Mouse (Mus musculus): ENCODE data around the gene M6pr. TPM values are rescaled to one million over a fixed set of nuclear protein-coding genes. Genes with fewer than 3 reads are reported as not detected.
A peak's percentile ranks its signal among the peaks of the same experiment; 100 is the strongest.
"Not testable (repeated sequence)": the region's sequence is repeated elsewhere in the genome, so short reads cannot be mapped to it uniquely, and the experiment has no call there.

M6pr gene
- polyA plus RNA-seq, 1 experiment from 2014 or later: 92.9 TPM

DNA sequence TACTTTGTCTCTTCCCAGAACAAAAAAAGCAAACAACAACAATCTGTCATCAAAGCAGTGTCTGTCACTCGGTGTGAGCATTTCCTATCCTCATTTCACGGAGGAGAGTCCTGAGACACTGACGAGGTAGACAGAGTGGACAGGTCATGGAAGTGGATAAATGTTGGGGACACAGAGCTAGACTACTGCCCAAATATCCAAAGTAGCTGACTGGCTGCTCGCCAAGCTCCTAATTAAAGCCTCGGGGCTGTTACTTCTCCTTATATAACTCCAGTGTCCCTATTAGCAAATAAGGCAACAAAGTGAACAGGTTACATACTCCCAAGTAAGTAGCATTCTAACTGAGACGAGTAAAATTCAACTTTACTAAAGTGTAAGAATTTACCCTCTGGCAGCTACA, 29.0 kb downstream of the M6pr start:
- H3K27me3 ChIP-seq (ENCODE audit: poor library complexity, severe bottlenecking): no peaks in the 10 kb centered on the region
- H3K4me3 ChIP-seq: no peak overlapping the region
- H3K4me1 ChIP-seq: peaks cover 38% of the 10 kb centered on the region
- no peak for DNase-seq (ENCODE audit: extremely low spot score, low spot score)
- 69% methylated on average over 6 of the region's 6 CpGs for WGBS
- peaks cover 41% of the 10 kb centered on the region for H3K36me3 ChIP-seq (replicated peaks)
- no peak overlapping the region for H3K27ac ChIP-seq
- no peaks in the 10 kb centered on the region for H3K9me3 ChIP-seq

DNA sequence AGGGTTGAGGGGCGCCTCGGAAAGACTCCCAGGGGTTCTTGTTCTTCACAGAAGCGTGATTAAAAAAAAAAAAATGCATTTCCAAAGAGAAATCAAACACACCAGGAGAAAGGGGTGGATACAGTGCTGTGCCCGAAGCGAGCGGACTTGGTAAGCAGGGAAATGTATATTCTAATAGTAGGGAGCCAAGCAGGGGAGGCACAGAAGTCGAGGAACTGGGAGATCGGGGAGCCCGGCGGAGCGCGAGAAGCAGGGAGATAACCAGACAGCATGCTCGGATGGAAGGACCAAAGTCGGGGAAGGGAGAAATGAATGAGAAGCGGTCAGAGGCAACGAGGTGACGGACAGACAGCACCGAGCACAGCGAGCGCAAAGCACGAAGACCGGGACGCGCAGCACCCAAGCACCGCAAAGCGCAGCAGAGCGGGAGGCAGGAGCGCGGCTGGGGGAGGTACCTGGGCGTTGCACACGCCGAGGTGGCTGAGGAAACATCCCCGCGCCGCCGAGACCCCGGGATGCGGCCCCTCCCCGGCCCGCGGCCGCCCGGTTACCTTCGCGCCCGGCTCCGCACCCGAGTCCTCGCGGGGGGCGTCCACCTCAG, 30.6 kb downstream of the M6pr start:
- Histone ChIP-seq H3K4me3 (peak overlapping the region; percentile 80), H3K27ac (peak overlapping the region; percentile 96), H3K36me3 (replicated peaks) (peaks cover 25% of the 10 kb centered on the region), H3K27me3 (ENCODE audit: poor library complexity, severe bottlenecking) (no peaks in the 10 kb centered on the region), H3K9me3 (no peaks in the 10 kb centered on the region), H3K4me1 (peaks cover 38% of the 10 kb centered on the region)
- DNase-seq (ENCODE audit: extremely low spot score, low spot score): peak; percentile 67
- WGBS: under 1% methylated on average over 46 of the region's 51 CpGs

DNA sequence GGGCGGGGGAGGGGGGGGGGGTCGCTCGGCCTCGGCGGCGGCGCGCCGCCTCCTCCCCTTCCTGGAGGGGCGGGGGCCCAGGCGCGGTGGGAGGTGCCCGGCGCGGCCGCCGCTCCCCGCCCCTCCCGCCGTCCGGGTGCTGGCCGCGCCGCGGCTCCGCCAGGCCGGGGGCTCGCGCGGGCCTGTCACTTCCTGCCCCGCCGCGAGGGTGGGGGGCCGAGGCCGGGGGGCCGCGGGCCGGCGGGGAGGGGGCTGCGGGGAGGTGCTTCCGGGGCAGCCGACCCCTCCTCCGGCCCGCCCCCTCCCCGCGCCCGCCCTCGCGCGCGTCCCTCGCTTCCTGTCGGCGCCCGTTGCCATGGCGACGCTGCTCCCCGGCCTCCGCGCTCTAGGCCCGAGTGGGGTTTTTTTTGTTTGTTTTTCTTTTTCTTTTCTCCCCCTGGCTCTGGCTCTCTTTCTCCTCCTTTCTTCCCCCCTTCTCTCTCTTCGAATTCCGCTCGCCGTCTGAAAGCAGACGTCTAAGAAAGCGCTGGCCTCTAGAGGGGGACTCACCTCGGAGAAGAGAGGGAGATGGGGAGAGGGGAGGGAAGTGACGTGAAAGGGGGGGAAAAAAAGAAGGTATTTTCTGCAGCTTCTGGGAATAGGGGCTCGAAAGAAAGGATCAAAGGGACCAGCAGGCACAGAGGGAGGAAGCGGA, 31.3 kb downstream of the M6pr start:
- Histone ChIP-seq H3K4me1 (peaks cover 43% of the 10 kb centered on the region), H3K36me3 (replicated peaks) (peaks cover 19% of the 10 kb centered on the region), H3K9me3 (no peaks in the 10 kb centered on the region), H3K4me3 (peak overlapping the region; percentile 80), H3K27ac (peak overlapping the region; percentile 96), H3K27me3 (ENCODE audit: poor library complexity, severe bottlenecking) (no peaks in the 10 kb centered on the region)
- DNase-seq (ENCODE audit: extremely low spot score, low spot score): peak; percentile 84
- under 1% methylated on average over 38 of the region's 71 CpGs for WGBS

DNA sequence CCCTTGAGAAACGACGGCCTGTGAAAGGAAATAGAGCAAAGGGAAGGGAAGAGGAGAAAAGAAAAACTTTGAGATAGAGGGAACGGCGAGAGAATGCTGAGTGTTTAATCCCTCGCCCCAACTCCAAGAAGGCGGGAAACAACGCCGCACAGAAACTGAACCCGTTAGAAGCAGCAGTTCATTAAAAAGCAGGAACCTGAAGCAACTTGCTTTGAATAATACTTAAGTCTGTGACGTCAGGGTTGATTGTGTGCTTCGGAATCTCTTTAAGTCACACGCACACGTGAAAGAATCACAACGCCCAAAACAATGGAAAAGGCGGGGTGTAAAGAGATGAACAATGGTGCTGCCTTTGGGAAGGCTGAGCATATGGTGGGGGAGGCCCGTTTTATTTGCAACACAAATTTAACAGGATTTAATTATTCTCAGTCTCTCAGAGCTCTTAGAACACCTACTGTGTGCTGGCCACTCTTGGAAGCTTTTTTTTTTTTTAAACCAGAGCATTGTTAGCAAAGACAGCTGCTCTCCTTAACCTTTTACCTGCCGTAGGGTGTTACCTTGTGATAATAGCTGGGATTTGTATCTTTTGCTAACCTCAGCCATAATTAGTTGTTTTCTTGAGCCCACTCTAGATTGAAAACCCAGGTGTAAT, 32.0 kb downstream of the M6pr start, which contains the start of gene Phc1:
Phc1 (minus strand) TSS at position 213 of the 652 bp plus-strand sequence.
- no peak for DNase-seq (ENCODE audit: extremely low spot score, low spot score)
- WGBS: under 1% methylated on average over 17 of the region's 17 CpGs
- Histone ChIP-seq H3K4me3 (peak within 1 kb of the TSS; percentile 80), H3K27ac (peak within 1 kb of the TSS; percentile 96), H3K4me1 (peaks cover 50% of the 10 kb centered on the region), H3K27me3 (ENCODE audit: poor library complexity, severe bottlenecking) (no peaks in the 10 kb centered on the region), H3K9me3 (no peaks in the 10 kb centered on the region), H3K36me3 (replicated peaks) (peaks cover 12% of the 10 kb centered on the region)

DNA sequence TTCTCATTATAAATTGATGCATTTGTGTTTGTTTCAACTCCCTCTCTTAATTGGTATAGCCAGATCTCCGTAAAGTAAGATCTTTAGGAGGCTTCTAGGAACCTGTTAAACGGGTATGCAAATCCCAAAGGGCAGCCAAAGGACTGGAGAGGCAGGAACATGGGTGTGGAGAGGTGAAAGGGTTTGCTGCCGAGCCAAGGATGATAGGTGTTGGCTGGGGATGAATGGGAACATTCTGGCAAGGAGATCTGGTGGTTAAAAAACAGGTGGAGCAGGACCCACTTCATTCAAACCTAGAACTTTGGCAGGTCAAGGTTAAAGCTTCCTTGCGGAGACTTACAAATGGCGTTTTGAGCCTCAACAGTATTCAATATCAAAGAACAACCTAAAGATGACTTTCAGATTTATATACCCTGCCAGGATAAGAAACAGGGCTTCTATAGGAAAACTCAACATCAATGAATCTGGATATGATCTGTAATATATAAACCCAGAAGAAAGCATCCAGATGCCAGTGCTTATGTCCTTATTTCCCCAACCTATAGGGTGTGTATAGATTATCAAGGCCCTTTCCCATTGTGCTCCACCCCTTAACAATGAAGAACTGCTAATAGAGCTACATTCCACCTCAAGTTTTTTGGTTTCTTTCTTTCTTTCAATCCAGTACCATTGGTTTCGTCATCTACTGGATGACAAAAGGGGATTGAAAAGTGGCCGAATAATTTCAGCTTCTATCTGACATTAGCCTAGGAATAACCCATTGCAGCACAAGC, 32.7 kb downstream of the M6pr start:
- Histone ChIP-seq H3K27ac (peak overlapping the region; percentile 96), H3K36me3 (replicated peaks) (peaks cover 6% of the 10 kb centered on the region), H3K4me1 (peaks cover 56% of the 10 kb centered on the region), H3K27me3 (ENCODE audit: poor library complexity, severe bottlenecking) (no peaks in the 10 kb centered on the region), H3K9me3 (no peaks in the 10 kb centered on the region), H3K4me3 (peak overlapping the region; percentile 80)
- WGBS: 31% methylated on average over 7 of the region's 7 CpGs
- DNase-seq (ENCODE audit: extremely low spot score, low spot score): no peak

DNA sequence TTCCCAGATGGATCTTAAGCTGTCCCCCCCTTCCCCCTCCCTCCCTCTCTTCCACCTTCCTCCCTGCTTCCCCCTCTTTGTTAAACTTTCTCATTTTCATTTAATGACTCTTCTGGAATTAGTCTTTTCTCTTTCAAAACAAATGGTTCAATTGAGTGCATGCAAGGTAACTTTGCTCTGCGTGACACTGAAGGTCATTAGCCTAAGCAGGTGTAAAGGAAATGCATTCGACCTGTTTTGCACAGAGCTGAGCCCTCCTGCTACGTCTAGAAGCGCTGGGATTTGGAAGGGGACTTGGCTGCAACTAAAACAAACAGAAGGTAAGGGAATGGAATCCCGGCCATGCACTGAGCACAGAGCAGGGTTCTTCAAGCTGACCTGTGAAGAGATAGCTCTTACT, 33.6 kb downstream of the M6pr start:
- Histone ChIP-seq H3K36me3 (replicated peaks) (no peaks in the 10 kb centered on the region), H3K4me3 (no peak overlapping the region), H3K4me1 (peaks cover 55% of the 10 kb centered on the region), H3K27me3 (ENCODE audit: poor library complexity, severe bottlenecking) (no peaks in the 10 kb centered on the region), H3K27ac (no peak overlapping the region), H3K9me3 (no peaks in the 10 kb centered on the region)
- no peak for DNase-seq (ENCODE audit: extremely low spot score, low spot score)
- 15% methylated on average over 5 of the region's 5 CpGs for WGBS

DNA sequence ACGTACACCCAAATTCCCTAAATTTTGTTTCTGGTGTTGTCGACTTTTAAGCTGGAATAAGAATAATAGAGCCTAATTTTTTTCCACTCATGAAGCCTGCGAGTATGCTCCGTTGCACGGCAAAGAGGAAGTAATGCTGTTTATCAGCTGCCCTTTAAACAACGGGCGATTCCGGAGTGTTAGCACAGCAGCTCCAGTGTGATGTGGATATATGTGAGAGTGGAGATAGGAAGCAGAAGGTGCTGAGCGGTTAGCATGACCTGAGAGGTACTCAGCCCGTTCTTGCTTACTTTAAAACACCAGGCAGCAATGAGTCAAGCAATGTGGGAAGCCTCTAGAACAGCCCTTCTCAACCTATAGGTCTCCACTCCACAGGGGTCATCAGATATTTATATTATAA, 35.2 kb downstream of the M6pr start:
- no peak for DNase-seq (ENCODE audit: extremely low spot score, low spot score)
- H3K27ac ChIP-seq: no peak overlapping the region
- H3K36me3 ChIP-seq (replicated peaks): no peaks in the 10 kb centered on the region
- 76% methylated on average over 10 of the region's 10 CpGs for WGBS
- no peaks in the 10 kb centered on the region for H3K9me3 ChIP-seq
- no peaks in the 10 kb centered on the region for H3K27me3 ChIP-seq (ENCODE audit: poor library complexity, severe bottlenecking)
- peaks cover 39% of the 10 kb centered on the region for H3K4me1 ChIP-seq
- H3K4me3 ChIP-seq: no peak overlapping the region

DNA sequence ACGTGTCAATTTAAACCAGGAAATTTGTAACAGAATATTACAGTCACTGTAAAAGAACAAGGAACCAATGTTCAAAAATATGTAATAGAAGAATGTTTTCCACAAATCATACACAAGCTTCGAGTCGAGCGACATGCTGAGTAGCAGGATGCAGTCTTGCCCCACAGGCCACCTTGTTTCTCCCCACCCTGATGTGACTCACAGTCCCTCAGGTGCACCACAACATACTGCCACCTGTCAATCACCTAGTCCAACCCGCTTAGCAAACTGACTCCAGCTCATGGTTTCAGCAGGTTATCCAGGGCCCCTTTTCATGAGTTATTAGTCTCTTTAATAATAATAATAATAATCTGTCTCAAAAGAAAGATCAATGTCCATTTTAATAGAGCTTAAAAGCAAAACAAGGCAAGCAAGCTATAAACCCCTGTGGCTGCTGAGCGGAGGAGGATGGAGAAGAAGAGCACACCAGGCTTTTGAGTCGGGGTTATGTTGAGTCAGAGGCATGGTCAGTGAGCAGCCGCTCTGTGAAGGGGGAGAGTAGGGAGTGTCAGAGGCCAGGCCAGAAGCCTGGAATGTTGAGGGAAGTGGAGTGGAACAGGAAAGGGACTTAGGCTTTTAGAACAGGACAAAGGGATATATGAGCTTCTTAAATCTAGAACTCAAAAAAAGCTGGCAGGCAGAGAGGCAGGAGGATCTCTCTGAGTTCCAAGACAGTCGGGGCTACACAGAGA, 36.0 kb downstream of the M6pr start:
- no peak overlapping the region for H3K4me3 ChIP-seq
- WGBS: 56% methylated on average over 9 of the region's 9 CpGs
- 0 out of 2 replicates have a peak overlapping the region, but pooled peaks have one; percentile 30 for H3K27ac ChIP-seq
- DNase-seq (ENCODE audit: extremely low spot score, low spot score): no peak
- H3K9me3 ChIP-seq: no peaks in the 10 kb centered on the region
- no peaks in the 10 kb centered on the region for H3K27me3 ChIP-seq (ENCODE audit: poor library complexity, severe bottlenecking)
- H3K36me3 ChIP-seq (replicated peaks): no peaks in the 10 kb centered on the region
- peaks cover 36% of the 10 kb centered on the region for H3K4me1 ChIP-seq

DNA sequence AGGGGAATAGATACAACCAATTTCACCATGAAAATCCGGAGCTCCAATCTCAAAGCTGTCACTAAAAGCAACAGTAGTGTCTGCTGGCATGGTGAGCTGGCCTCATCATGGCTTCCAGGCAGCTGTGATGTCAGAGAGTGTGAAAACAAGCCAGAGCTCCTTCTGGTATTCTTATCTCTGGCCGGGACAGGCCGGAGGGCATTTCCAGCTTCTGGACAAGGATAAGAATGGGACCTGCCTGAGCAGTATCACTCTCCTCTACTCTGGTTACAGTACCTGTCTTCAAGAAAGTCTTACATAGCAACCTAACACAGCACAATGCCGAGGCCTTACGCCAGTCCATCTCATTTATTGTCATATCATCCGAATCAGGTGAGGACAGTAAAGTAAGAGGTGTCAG, 37.2 kb downstream of the M6pr start:
- Histone ChIP-seq H3K9me3 (no peaks in the 10 kb centered on the region), H3K36me3 (replicated peaks) (no peaks in the 10 kb centered on the region), H3K4me1 (peaks cover 33% of the 10 kb centered on the region), H3K27ac (no peak overlapping the region), H3K27me3 (ENCODE audit: poor library complexity, severe bottlenecking) (no peaks in the 10 kb centered on the region), H3K4me3 (no peak overlapping the region)
- 86% methylated on average over 6 of the region's 6 CpGs for WGBS
- DNase-seq (ENCODE audit: extremely low spot score, low spot score): no peak

DNA sequence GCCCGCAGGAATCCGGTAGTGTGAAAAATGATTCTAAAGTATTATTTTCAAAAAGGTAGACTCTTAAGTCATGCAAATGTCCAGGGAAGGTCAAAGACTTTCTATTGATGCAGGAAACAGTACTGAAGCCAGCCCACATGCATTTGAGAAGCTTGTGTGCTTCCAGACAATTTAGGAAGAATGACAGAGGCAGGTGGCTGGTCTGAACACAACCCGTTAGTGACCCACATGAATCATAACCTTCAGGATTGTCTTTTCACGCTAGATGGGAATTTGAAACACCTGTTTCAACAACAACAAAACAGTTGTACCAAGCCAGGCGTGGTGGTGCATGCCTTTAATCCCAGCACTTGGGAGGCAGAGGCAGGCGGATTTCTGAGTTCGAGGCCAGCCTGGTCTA, 37.9 kb downstream of the M6pr start:
- no peak for DNase-seq (ENCODE audit: extremely low spot score, low spot score)
- no peak overlapping the region for H3K27ac ChIP-seq
- peaks cover 26% of the 10 kb centered on the region for H3K4me1 ChIP-seq
- H3K36me3 ChIP-seq (replicated peaks): no peaks in the 10 kb centered on the region
- no peak overlapping the region for H3K4me3 ChIP-seq
- no peaks in the 10 kb centered on the region for H3K9me3 ChIP-seq
- H3K27me3 ChIP-seq (ENCODE audit: poor library complexity, severe bottlenecking): no peaks in the 10 kb centered on the region
- WGBS: 86% methylated on average over 7 of the region's 7 CpGs

DNA sequence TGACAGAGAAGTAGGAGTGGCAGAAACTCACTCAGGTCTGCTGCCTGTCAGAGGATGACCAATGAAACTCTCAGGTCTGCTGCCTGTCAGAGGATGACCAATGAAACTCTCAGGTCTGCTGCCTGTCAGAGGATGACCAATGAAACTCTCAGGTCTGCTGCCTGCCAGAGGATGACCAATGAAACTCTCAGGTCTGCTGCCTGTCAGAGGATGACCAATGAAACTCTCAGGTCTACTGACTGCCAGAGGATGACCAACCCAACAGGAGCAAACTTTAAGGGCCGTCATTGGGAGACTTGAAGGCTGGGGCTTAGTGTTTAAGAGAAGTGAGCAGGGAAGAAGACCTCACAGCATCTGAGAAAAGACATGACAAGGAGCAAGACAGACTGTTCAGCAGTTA, 38.8 kb downstream of the M6pr start:
- H3K27me3 ChIP-seq (ENCODE audit: poor library complexity, severe bottlenecking); H3K36me3 ChIP-seq (replicated peaks); H3K4me3 ChIP-seq; H3K9me3 ChIP-seq; H3K27ac ChIP-seq; DNase-seq (ENCODE audit: extremely low spot score, low spot score): not testable (repeated sequence)
- 68% methylated on average over 1 of the region's 1 CpGs for WGBS
- peaks cover 20% of the 10 kb centered on the region for H3K4me1 ChIP-seq

DNA sequence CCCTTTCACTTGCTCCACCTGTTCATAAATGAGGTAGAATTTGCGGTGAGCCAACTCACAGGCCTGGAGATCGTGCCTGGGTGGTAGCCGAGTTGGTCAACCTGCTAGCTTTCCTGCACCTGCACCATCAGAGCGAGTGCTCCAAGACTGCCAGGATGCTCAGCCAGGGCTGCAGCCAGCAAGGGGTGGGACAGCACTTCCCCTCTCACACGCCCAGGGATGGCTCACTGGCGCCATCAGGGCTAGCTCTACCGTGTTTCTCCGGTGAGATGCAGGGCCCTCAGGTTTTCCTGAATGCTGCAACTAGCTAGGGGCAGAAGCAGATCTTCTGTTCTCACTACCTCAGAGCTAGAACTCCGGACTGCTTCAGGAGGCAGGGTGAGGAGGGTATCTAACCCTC, 47.4 kb downstream of the M6pr start:
- Histone ChIP-seq H3K27me3 (ENCODE audit: poor library complexity, severe bottlenecking) (no peaks in the 10 kb centered on the region), H3K27ac (no peak overlapping the region), H3K9me3 (no peaks in the 10 kb centered on the region), H3K4me3 (no peak overlapping the region), H3K4me1 (no peaks in the 10 kb centered on the region), H3K36me3 (replicated peaks) (no peaks in the 10 kb centered on the region)
- 68% methylated on average over 9 of the region's 9 CpGs for WGBS
- DNase-seq (ENCODE audit: extremely low spot score, low spot score): no peak

All from forebrain, embryonic 10.5 days (tissue).